Mouse (Mus musculus) pancreas, adult 10 weeks (tissue): ENCODE measurements around the gene Arhgap31. TPM values are rescaled to one million over a fixed set of nuclear protein-coding genes. Genes with fewer than 3 reads are reported as not detected.

ENCODE experiments used
- polyA plus RNA-seq: library from polyadenylated mRNA; stranded (reverse); fragments of 350-450 nt; fragmentation: Illumina TruSeq; extraction: RNeasy Lipid Tissue Mini Kit (QIAGEN cat#74804); gene quantifications from one replicate; pipeline ENCODE4 v1.2.3, GENCODE M21; 2015; ENCODE audit warnings: low read depth, low replicate concordance; ENCODE audit not compliant: insufficient read depth

Gene Arhgap31
- polyA plus RNA-seq = 10.2 TPM

GRCm38 (mm10) chr16:38712581-38713403 is at the start of gene Arhgap31:
Gene Arhgap31 (minus strand): TSS chr16:38713274.

GRCm38 (mm10) chr16:38742113-38742658 is 29.1 kb upstream of the Arhgap31 start, which contains the start of gene B4galt4:
Gene B4galt4 (plus strand): TSS chr16:38742264.

GRCm38 (mm10) chr16:38558221-38558748 is 154.8 kb downstream of the Arhgap31 start, which contains the start of gene Tmem39a:
Gene Tmem39a (plus strand): TSS chr16:38558698.

GRCm38 (mm10) chr16:38549479-38550396 is 163.3 kb downstream of the Arhgap31 start, which contains the start of gene Poglut1:
Gene Poglut1 (minus strand): TSS chr16:38550258.

Other genes starting within 250 kb of the Arhgap31 start
- 5.5 TPM for gene Timmdc1, start 190.6 kb downstream of the Arhgap31 start, polyA plus RNA-seq
- gene Poglut1, start 163.0 kb downstream of the Arhgap31 start, polyA plus RNA-seq = 9.7 TPM
- 43.6 TPM for gene Tmem39a, start 154.6 kb downstream of the Arhgap31 start, polyA plus RNA-seq
- gene B4galt4, start 29.0 kb upstream of the Arhgap31 start, polyA plus RNA-seq = 17.1 TPM
- 9.7 TPM for gene Upk1b, start 87.1 kb upstream of the Arhgap31 start, polyA plus RNA-seq
- not detected for gene 4930435E12Rik, start 115.5 kb upstream of the Arhgap31 start, polyA plus RNA-seq
- 2.0 TPM for gene Igsf11, start 179.4 kb upstream of the Arhgap31 start, polyA plus RNA-seq